Mouse (Mus musculus) spleen, embryonic (tissue): ENCODE data around the gene Insl5.

Experiments
- CTCF ChIA-PET: fragments of 350-600 bp; sonication (Branson Sonifier 250); formaldehyde crosslinking; loops from one replicate; lab custom pipeline; 2022; lab: Charles Lee

The Insl5 gene

DNA sequence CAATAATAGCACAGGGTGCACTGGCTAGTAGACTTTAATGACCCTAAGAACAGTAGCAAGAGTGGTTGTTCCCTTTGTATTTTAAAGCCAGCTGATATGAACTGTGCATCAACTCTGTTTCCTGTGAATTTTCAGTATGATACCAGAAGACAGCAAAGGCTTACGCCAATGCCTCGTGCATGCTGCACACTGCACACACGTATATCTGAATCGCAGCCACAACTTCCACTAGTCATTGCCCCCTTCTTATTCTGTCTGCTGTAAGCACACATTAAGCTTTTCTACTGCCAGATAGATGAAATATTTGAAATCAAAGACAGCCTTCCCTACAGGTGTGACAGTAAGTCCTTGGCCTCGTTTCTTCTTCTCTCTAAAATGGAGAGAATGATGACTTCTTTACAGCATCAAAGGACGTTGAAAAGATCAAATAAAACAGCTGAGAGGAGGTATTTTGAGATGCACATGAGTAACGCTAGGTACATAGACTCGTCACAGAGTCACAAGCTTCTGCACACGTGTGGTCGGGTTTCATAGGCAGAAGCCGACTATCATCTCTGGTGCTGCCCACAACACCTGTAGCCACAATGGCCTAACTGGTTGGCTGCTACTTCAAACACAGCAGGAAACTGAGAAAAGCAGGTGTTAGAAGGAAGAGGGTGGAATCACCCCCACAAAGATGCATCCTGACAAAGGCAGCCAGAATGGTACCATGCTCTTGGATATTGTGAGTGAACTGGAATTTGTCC is 35.9 kb downstream of the Insl5 start:
- CTCF ChIA-PET = interaction anchor here (0.7 kb wide), 1 partner anchor 505 kb away, joined by 3 read pairs; no protein-coding TSS in a partner anchor

DNA sequence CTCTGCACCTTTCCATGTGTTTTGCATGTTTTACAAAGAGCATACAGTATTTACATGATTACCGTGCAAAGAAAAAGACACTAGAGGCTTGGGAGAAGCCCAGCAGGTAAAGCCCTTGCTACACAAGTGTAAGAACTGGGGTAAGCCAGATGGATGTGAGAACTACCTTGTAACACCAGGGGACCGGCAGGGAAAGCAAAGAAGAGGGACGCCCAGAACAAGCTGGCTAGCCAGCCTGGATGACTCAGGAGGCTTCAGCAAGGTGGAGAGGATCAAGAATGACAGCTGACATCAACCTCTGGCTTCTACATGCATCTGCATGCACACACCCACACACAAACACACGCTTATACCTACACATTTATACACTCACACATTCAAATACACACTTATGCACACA is 36.6 kb downstream of the Insl5 start:
- CTCF ChIA-PET = no interaction called here

GRCm38 (mm10) chr4:102989391-102989790 is 37.3 kb downstream of the Insl5 start:
- CTCF ChIA-PET = no interaction called here

DNA sequence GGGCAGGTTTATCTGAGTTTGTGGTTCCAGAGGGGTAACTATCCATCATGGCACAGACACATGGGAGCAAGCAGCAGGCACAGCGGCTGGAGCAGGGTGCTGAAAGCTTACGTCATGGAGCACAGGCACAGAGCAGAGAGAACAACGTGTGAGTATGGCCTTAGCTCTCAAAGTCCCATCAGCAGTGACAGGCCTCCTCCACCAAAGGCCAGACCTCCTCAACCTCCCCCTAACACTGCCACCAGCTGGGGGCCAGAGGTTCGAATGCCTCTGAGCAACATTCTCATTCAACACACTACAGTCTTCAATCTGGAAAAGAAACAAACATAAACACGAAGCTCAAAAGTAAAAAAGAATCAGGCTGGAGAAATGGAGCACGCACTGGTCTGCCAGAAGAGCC is 38.1 kb downstream of the Insl5 start:
- CTCF ChIA-PET = interaction anchor here (1.1 to 1.4 kb wide), 2 partner anchors 155 to 159 kb away, joined by 3 to 5 read pairs; no protein-coding TSS in a partner anchor

- CTCF ChIA-PET = interaction anchor here (1.1 to 1.4 kb wide), 2 partner anchors 156 to 160 kb away, joined by 3 to 5 read pairs; no protein-coding TSS in a partner anchor
These were observed 38.9 kb downstream of the Insl5 start for GRCm38 (mm10) chr4:102987756-102988155.

GRCm38 (mm10) chr4:102987325-102987724 is 39.3 kb downstream of the Insl5 start:
- CTCF ChIA-PET = interaction anchor here (0.7 to 1.4 kb wide), 3 partner anchors 157 to 199 kb away, joined by 3 to 5 read pairs (median 3); no protein-coding TSS in a partner anchor

GRCm38 (mm10) chr4:102986917-102987316 is 39.7 kb downstream of the Insl5 start:
- CTCF ChIA-PET = interaction anchor here (0.7 to 1.4 kb wide), 3 partner anchors 157 to 200 kb away, joined by 3 read pairs; no protein-coding TSS in a partner anchor

DNA sequence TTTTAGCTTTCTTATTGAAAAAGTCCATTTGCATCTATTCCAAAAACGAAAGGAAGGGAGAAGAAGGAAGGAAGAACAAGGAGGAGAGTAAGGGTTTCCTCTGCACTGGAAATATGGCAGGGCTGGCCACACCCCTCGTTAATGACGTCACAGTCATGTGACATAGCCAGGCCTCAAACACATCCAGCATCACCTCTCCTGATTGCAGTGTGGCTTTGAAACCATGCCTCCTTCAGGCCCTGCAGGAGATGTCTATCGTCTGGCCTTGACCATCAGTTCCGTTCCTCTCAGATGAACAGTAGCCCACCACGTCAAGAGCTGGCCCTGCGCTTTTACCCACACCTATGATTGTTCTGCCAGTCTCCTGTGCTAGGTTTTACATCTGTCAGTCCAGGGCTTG is 40.5 kb downstream of the Insl5 start:
- CTCF ChIA-PET = no interaction called here

DNA sequence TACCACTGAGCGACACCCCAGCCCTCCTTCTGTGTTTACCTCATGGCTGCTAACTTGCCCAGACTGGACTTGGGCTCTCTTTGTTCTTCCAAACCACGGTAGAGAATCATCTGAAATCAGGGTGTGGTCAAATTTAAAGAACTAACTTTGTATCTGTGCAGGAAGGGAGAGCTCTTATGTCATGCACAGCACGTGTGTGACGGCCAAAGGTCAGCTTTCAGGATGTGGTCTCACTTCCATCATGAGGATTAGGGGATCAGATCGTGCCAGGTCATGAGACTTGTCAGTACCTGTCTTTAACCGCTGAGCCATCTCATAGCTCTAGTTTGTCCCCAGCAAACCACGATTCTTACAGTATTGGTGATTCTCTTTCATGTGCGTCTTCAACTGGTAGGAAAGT is 44.9 kb downstream of the Insl5 start:
- CTCF ChIA-PET = no interaction called here

- CTCF ChIA-PET = no interaction called here
These were observed 47.3 kb downstream of the Insl5 start for GRCm38 (mm10) chr4:102979385-102979784.

GRCm38 (mm10) chr4:102978440-102978839 is 48.2 kb downstream of the Insl5 start, which contains the start of gene Tctex1d1:
Gene Tctex1d1, plus strand, starts transcription at chr4:102978606.
- CTCF ChIA-PET = no interaction called here

DNA sequence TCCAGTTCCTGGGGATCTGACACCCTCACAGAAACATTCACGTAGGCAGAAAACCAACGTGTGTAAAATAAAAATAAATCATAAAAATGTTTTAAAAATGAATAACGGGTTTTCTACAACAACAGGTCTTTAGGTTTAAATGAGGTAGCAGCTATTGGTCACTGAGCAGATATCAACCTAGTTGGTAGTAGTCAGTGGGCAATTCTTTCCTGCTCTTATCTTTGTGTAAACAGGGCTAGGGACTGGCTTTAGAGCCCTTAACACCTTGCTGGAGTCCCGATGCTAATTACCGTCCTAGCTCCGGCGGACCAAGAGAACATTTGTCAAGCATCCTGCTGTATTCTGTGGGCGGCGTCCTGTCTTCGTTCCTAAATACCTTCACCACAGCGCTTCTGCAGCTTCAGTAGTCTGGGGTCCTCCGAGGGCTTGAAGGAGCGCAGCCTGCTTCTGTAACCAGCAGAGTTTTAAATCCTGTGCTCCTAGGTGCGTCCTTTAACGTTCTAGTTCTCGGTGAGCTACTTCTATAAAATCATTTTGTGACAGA is 48.8 kb downstream of the Insl5 start:
- CTCF ChIA-PET = no interaction called here

DNA sequence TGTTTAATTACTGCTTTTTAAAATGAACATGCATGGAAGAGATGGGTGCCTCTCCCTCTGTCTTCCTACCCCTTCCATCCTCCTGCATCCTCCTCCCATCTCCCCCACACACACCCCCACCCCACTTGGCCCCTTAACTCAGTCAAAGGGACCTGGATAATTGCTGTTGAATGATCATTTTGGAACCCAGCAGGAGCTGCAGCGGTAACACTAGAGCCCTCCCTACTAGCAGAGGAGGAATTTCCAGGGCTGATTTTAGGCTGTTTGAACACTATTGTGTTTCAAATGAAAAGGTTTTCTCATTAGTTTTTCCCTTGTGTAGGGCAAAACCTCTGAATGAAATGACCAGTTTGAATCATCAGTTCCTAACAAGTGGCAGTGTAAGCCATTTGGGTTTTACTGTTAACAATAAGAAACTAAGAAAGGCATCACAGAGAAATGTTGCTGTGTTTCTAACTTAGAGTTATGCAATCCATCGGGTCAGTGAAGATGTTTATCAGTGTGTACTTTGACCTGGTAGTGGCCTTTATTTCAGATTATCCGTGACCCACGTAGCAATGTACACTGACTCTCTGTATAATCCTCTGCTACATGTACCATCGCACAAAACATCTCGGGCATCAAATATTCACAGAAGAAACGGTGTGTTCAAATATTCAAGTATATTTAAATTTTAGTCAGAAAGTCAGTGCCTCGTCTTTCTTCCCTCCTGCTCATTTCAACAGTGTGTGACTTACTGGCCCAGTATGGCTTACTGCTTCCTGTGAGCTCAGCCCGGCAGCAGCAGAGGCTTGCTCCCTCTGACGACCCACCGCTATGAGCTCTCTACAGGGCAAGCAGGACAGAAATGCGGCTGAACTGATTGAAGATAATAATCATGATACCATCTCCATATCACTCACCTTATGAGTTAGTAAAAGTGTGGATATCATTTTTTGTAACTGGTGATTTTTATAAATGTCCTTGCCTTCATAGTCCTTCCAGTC is 50.1 kb downstream of the Insl5 start:
- CTCF ChIA-PET = interaction anchor here (0.7 kb wide), 1 partner anchor 1242 kb away, joined by 10 read pairs; no protein-coding TSS in a partner anchor

DNA sequence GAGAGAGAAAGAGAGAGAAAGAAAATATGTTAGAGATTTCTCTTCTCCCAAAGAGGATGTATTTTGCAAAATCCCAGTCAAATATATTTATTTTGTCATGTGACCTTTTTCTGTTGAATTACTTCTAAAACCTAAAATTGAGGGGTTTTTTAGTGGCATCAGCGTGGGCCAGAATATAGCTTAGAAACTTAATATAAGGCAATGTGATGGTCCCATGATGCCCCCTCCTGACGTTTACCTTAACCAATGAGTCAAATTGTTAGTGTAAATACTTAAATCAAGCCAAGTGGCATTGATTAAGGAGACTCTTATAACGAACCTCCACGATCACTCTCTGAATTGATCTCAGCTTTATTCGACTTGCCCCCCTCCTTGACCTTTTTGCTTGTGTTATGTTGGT is 52.5 kb downstream of the Insl5 start:
- CTCF ChIA-PET = interaction anchor here (0.6 kb wide), 1 partner anchor 23 kb away, joined by 4 read pairs; no protein-coding TSS in a partner anchor

GRCm38 (mm10) chr4:102972071-102972470 is 54.6 kb downstream of the Insl5 start:
- CTCF ChIA-PET = no interaction called here

- CTCF ChIA-PET = no interaction called here
These were observed 55.5 kb downstream of the Insl5 start for GRCm38 (mm10) chr4:102971159-102971558.

DNA sequence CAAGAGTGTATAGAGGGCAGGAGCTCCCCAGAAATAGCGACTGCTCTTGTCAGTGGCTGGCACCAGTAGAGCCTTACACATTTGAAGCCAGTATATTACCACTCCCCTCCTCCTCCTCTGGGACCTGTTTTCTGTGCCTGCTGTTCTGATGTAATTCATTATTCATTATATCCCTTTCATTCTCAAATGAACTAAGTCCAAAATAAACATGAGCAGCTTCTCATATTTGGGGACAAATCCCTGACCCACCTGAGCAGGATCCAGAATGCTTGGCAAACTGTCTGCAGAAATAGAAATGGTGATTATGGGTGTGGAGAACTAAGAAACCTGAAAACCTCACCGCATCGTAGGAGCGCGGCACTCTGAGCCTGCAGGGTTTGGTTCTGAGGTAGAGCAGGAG is 57.0 kb downstream of the Insl5 start:
- CTCF ChIA-PET = no interaction called here
